Mouse (Mus musculus) E14TG2a.4 (cell line): Measurements from ENCODE around the gene Zfp981.

Source experiments
- CTCF ChIP-seq: conservative IDR thresholded peaks from 2 replicates; pipeline ENCODE4 v1.5.1; 2014; ENCODE audit warnings: low read length
- POU5F1 ChIP-seq: IDR thresholded peaks from 2 replicates; pipeline ENCODE4 v1.6.1; 2014; ENCODE audit warnings: low read length, borderline replicate concordance

DNA sequence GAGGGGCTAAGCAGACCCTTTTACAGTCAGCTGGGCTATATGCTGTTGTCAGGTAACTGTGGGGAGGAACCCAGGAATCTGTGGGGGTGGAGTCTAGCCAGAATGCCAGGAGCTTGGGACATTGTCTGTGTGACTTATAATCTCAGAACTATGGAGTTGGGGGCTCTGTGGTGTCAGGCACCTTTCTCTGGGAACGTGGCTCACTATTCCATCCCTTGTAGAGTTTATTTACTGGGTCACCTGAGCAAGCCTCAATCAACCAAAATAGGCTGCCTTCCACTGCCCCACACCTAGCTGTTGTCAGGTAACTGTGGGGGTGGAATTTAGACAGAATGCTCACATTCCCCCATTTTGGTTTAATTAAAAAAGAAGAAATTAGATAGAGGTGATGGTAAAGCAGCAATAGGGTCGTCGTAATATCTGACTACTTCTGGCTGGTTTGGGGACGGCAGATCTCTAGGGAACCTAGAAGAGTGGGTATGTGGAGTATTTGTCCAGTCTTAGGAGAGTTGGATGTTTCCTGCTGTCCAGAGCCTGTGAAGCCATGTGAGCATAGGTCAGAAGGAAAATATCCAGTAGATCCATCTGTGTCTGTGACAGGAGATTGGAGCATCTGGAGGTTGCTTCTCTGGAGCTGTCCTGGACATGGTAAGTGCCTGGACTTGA lies 45.6 kb upstream of the Zfp981 start:
- TF ChIP-seq CTCF = no peak
- TF ChIP-seq POU5F1 = 0 out of 2 replicates have a peak, but pooled peaks have one; percentile 6
